Mouse (Mus musculus) MEL (cell line): ENCODE data around the gene Racgap1.
A peak's percentile ranks its signal among the peaks of the same experiment; 100 is the strongest.

Experiments used
- CTCF ChIP-seq, 3 experiments: IDR thresholded peaks in 2 of 3; conservative IDR thresholded peaks in 1 of 3; 2 replicates each; pipeline ENCODE4 v1.5.1; 2011 to 2012; ENCODE audit warnings: low read length in 3 of 3, low read depth in 2 of 3, mild to moderate bottlenecking in 2 of 3, improper control_type of control experiment in 1 of 3, inconsistent platforms in 1 of 3, mixed read lengths in 1 of 3, moderate library complexity in 1 of 3; ENCODE audit not compliant: control insufficient read depth in 1 of 3, insufficient read depth in 1 of 3, poor library complexity in 1 of 3, severe bottlenecking in 1 of 3
- EP300 ChIP-seq, 2 experiments: IDR thresholded peaks; 2 replicates each; pipeline ENCODE4 v1.6.1; 2011; ENCODE audit warnings: improper control_type of control experiment in 2 of 2, low read length in 2 of 2, low read depth in 1 of 2, mild to moderate bottlenecking in 1 of 2
- HCFC1 ChIP-seq: IDR thresholded peaks from 2 replicates; pipeline ENCODE4 v1.6.1; 2012; ENCODE audit warnings: low read depth, mild to moderate bottlenecking, inconsistent platforms, low read length, improper control_type of control experiment, moderate library complexity
- POLR2AphosphoS2 ChIP-seq: IDR thresholded peaks from 2 replicates; pipeline ENCODE4 v1.6.1; 2011; ENCODE audit warnings: low read length, improper control_type of control experiment
- RAD21 ChIP-seq: IDR thresholded peaks from 2 replicates; pipeline ENCODE4 v1.6.1; 2011; ENCODE audit warnings: mild to moderate bottlenecking, low read depth, low read length, improper control_type of control experiment
- USF2 ChIP-seq, 2 experiments: IDR thresholded peaks; 2 replicates each; pipeline ENCODE4 v1.6.1; 2011 to 2012; ENCODE audit warnings: improper control_type of control experiment in 2 of 2, low read length in 2 of 2, borderline replicate concordance in 1 of 2, inconsistent platforms in 1 of 2, low read depth in 1 of 2, mild to moderate bottlenecking in 1 of 2; ENCODE audit not compliant: insufficient read depth in 1 of 2

DNA sequence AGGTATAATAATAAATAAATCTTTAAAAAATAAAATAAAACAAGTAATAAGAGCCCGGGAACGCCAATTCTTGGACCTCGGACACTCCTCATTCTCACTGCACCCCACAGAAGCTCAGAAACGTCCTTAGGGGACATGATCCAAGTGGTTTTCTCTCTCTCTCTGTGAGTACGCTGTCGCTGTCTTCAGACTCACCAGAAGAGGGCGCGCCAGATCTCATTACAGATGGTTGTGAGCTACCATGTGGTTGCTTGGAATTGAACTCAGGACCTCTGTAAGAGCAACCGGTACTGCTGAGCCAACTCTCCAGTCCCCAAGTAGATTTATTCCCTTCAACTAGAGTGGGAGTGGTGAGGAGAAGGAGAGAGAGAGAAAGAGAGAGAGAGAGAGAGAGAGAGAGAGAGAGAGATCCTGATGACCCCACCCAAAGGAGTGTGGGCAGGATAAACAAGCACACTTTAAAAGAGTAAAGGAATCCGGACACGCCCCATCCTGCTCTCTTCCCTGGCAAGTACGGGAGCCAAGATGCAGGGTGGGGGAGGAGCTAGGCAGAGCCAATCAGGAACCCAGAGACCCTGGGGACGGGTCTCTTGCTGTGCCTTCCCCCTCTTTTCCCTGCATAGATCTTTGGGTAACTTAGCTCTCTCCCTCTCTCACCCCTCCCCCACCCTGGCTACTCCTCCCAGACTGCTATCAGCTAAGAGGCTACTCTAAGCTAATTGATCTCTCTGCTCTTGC, 26.8 kb upstream of the Racgap1 start:
- TF ChIP-seq HCFC1 (no peak), CTCF (IDR thresholded peaks at IDR 0.05 in 2 of 3, conservative IDR thresholded peaks at IDR 0.05 in 1 of 3; ENCODE audit: control insufficient read depth in 1 of 3, insufficient read depth in 1 of 3, low read depth in 2 of 3, low read length in 3 of 3, poor library complexity in 1 of 3, severe bottlenecking in 1 of 3) (peak; percentile 76 to 78 (median 76)), RAD21 (peak; percentile 26), EP300 (IDR thresholded peaks at IDR 0.05; ENCODE audit: low read depth in 1 of 2, low read length in 2 of 2) (no peak), USF2 (IDR thresholded peaks at IDR 0.05; ENCODE audit: borderline replicate concordance in 1 of 2, insufficient read depth in 1 of 2, low read depth in 1 of 2, low read length in 2 of 2) (no peak), POLR2AphosphoS2 (no peak)
